Mouse (Mus musculus) G1E (cell line): ENCODE measurements around the gene Acrbp.
A peak's percentile ranks its signal among the peaks of the same experiment; 100 is the strongest.

Experiments
- CTCF ChIP-seq: IDR thresholded peaks from 2 replicates; pipeline ENCODE4 v1.5.1; 2012; ENCODE audit warnings: low read depth, low read length, inconsistent platforms, mixed read lengths
- GATA1 ChIP-seq: IDR thresholded peaks from 2 replicates; pipeline ENCODE4 v1.6.1; 2012; ENCODE audit warnings: borderline replicate concordance, low read length, inconsistent platforms, mixed read lengths
- TAL1 ChIP-seq: conservative IDR thresholded peaks from 2 replicates; pipeline ENCODE4 v1.6.1; 2012; ENCODE audit warnings: low read depth, low read length, inconsistent platforms, mixed read lengths

DNA sequence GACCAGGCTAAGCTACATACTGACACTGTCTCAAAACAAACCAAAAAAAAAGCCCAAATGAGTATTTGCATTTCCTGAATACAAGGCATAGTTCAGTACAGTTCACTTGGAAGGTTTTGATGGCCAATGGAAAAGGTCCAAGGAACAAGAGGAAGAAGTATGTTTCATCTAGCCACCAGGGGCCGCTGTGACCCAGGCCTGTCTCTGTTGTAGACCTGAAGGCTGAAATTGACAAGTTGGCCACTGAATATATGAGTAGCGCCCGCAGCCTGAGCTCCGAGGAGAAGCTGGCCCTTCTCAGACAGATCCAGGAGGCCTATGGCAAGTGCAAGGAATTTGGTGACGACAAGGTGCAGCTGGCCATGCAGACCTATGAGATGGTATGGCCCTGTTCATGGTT, 2.8 kb upstream of the Acrbp start:
- TF ChIP-seq CTCF (peak; percentile 85), TAL1 (no peak), GATA1 (no peak)
